Mouse (Mus musculus): Measurements from ENCODE around the gene Kcna5. TPM values are rescaled to one million over a fixed set of nuclear protein-coding genes. Genes with fewer than 3 reads are reported as not detected.

Gene Kcna5
- polyA plus RNA-seq, 2 experiments from 2014 or later, result not detected

GRCm38 (mm10) chr6:126535911-126536270, 679 bp upstream of the Kcna5 start:
- ATAC-seq, result no peak

GRCm38 (mm10) chr6:126534531-126535207, 543 bp downstream of the Kcna5 start:
- ATAC-seq, result no peak

GRCm38 (mm10) chr6:126531306-126531705, 3.9 kb downstream of the Kcna5 start:
- ATAC-seq, result no peak

- no peak for ATAC-seq
These were observed 5.2 kb downstream of the Kcna5 start for GRCm38 (mm10) chr6:126530019-126530418.

GRCm38 (mm10) chr6:126514720-126515119, 20.5 kb downstream of the Kcna5 start:
- no peak for ATAC-seq

- ATAC-seq, result no peak
These were observed 21.4 kb downstream of the Kcna5 start for GRCm38 (mm10) chr6:126513714-126514248.

GRCm38 (mm10) chr6:126513154-126513553, 22.1 kb downstream of the Kcna5 start:
- ATAC-seq, result no peak

GRCm38 (mm10) chr6:126508671-126509070, 26.5 kb downstream of the Kcna5 start:
- no peak for ATAC-seq

- no peak for ATAC-seq
These were observed 31.3 kb downstream of the Kcna5 start for GRCm38 (mm10) chr6:126503920-126504319.

GRCm38 (mm10) chr6:126502691-126503301, 32.4 kb downstream of the Kcna5 start:
- no peak for ATAC-seq

- no peak for ATAC-seq
These were observed 34.2 kb downstream of the Kcna5 start for GRCm38 (mm10) chr6:126500985-126501384.

- ATAC-seq, result no peak
These were observed 35.1 kb downstream of the Kcna5 start for GRCm38 (mm10) chr6:126500088-126500487.

- no peak for ATAC-seq
These were observed 37.3 kb downstream of the Kcna5 start for GRCm38 (mm10) chr6:126497878-126498277.

GRCm38 (mm10) chr6:126497173-126497839, 37.9 kb downstream of the Kcna5 start:
- no peak for ATAC-seq

- no peak for ATAC-seq
These were observed 48.1 kb downstream of the Kcna5 start for GRCm38 (mm10) chr6:126487136-126487535.

GRCm38 (mm10) chr6:126484887-126485286, 50.3 kb downstream of the Kcna5 start:
- no peak for ATAC-seq

GRCm38 (mm10) chr6:126483264-126483867, 51.8 kb downstream of the Kcna5 start:
- no peak for ATAC-seq

Other genes with a start within 250 kb of the Kcna5 start
- gene Kcna1, start 111.0 kb upstream of the Kcna5 start, polyA plus RNA-seq (2017; shearing (Covaris generic)), result under 1 TPM in 1 of 2 experiments, not detected in 1; 0.13 TPM
- not detected for gene Kcna6, start 205.3 kb upstream of the Kcna5 start, polyA plus RNA-seq (2017; shearing (Covaris generic))

Data from activated CD4-positive, CD25-positive, alpha-beta regulatory T cell, adult 4 months (primary cell).